Mouse (Mus musculus): ENCODE results near the gene B230118H07Rik.

Gene B230118H07Rik

GRCm38 (mm10) chr2:101649114-101649671 is at the start of gene B230118H07Rik, which contains the start of gene Rag1:
B230118H07Rik (minus strand) TSS chr2:101649532.
Rag1 (minus strand) TSS chr2:101649501.
- no peak for DNase-seq (ENCODE audit: low spot score in 2 of 2)

- DNase-seq (ENCODE audit: low spot score in 2 of 2) = no peak
Measured at GRCm38 (mm10) chr2:101695584-101695983, 46.3 kb upstream of the B230118H07Rik start.

- no peak for DNase-seq (ENCODE audit: low spot score in 2 of 2)
Measured at GRCm38 (mm10) chr2:101693577-101694215, 44.4 kb upstream of the B230118H07Rik start.

GRCm38 (mm10) chr2:101693043-101693442 is 43.7 kb upstream of the B230118H07Rik start:
- DNase-seq (ENCODE audit: low spot score in 2 of 2) = no peak

- no peak for DNase-seq (ENCODE audit: low spot score in 2 of 2)
Measured at GRCm38 (mm10) chr2:101690252-101690827, 41.0 kb upstream of the B230118H07Rik start.

GRCm38 (mm10) chr2:101688011-101688410 is 38.7 kb upstream of the B230118H07Rik start:
- DNase-seq (ENCODE audit: low spot score in 2 of 2) = no peak

- DNase-seq (ENCODE audit: low spot score in 2 of 2) = no peak
Measured at GRCm38 (mm10) chr2:101684421-101684820, 35.1 kb upstream of the B230118H07Rik start.

DNA sequence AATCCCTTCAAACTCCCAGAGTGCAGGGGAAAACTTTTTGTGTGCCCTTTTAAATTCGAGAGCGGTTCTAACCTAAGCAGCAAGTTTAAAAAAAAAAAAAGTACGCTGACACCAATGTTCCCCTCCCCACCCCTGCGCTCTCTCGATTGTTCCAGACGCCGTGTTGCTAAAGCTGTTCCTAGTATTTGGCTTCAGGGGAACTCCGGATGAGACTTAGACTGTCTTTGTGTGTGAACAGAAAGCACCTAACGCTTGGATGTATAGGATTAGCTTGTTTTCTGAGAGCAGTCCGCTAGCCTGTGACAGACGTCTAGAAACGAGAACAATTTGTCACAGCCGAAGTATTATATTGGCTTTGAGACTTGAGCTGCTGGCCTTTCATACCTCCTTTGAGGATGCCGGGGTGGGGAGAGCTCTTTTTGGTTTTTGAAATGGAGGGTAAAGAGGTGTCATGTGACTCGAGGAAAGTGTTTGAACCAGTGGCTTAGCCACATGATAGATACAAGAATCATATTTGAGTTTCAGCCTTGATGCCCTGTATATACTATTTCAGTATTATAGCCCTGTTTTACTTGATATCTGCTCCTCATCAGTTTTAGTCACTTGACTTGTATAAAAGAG is 29.9 kb upstream of the B230118H07Rik start:
- DNase-seq (ENCODE audit: low spot score in 2 of 2) = no peak

GRCm38 (mm10) chr2:101678236-101679021 is 29.1 kb upstream of the B230118H07Rik start, which contains the start of gene Traf6:
Traf6 (plus strand) TSS chr2:101678429.
- peak; percentile 54 to 65 for DNase-seq (ENCODE audit: low spot score in 2 of 2)

DNA sequence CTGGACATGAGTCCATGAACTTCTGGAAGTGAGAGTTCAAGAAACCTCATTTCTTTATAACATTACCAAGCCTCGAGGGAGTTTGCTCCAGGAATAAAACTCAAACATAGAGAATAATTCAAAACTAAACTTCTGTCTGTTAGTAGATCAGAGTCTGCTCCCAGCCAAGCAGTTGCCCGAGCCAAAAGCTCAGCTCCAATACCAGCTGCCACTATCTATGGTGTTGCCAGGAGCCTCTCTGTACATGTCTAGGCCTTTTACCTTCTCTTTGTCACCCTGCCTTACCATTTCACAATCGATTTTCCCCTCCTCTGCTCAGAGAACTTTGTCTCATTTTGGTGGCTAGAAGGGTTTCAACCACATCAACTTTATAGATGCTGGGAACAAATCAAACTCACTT is 24.2 kb upstream of the B230118H07Rik start:
- no peak for DNase-seq (ENCODE audit: low spot score in 2 of 2)

DNA sequence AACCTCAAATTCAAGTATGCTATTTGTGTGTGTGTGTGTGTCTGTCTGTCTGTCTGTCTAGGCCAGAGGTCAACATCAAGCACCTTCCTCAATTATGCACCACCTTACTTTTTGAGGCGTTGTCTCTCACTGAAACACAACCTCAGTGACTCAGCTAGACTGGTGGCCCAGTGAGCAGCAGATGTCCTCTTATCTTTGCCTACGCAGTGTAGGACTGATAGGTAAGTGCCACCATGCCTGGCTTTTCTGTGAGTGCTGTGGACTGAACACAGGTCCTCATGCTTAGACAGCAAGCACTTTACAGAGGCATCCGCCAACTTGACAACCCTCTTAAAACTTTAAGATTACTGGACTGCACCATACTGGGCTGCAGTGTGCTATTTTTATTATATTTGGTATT is 19.4 kb upstream of the B230118H07Rik start:
- DNase-seq (ENCODE audit: low spot score in 2 of 2) = no peak

GRCm38 (mm10) chr2:101665703-101666092 is 16.4 kb upstream of the B230118H07Rik start:
- DNase-seq (ENCODE audit: low spot score in 2 of 2) = no peak

- DNase-seq (ENCODE audit: low spot score in 2 of 2) = peak; percentile 44 to 65
Measured at GRCm38 (mm10) chr2:101665058-101665702, 15.8 kb upstream of the B230118H07Rik start.

- no peak for DNase-seq (ENCODE audit: low spot score in 2 of 2)
Measured at GRCm38 (mm10) chr2:101660536-101660935, 11.2 kb upstream of the B230118H07Rik start.

GRCm38 (mm10) chr2:101652921-101653597 is 3.7 kb upstream of the B230118H07Rik start:
- DNase-seq (ENCODE audit: low spot score in 2 of 2) = peak; percentile 70 to 74

GRCm38 (mm10) chr2:101652204-101652920 is 3.0 kb upstream of the B230118H07Rik start:
- DNase-seq (ENCODE audit: low spot score in 2 of 2) = no peak

DNA sequence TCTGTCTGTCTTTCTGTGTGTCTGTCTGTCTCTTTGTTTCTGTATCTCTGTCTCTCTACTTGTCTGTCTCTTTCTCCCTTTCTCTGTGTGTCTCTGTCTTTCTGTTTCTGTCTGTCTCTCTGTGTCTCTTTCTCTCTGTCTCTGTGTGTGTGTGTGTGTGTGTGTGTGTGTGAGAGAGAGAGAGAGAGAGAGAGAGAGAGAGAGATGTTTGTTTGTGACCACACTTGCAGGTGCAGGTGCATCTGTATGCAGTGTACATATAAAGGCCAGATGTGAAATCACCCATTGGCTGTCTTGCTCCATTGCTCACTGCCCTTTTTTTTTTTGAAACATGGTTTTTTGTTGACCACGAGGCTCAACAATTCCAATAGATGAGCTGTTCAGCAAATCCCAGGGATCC is 1.1 kb upstream of the B230118H07Rik start:
- no peak for DNase-seq (ENCODE audit: low spot score in 2 of 2)

DNA sequence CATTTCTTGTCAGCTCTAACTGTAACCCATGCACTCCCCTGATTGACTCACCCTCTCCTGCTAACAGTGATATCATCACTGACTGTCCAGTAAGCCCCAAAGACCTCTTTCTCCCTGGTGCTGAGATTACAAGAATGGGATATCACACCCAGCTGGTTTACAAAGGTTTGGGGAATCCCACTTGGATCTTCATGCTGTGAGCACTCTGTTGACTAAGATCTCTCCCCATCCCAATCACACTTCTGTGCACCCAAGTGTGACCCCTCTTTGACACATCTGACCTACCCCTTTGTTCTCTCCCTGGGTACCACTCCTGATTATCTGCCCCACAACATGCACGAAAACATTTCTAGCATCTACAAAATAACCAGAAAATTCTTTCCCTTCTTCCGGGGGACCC is 971 bp downstream of the B230118H07Rik start:
- DNase-seq (ENCODE audit: low spot score in 2 of 2) = no peak

DNA sequence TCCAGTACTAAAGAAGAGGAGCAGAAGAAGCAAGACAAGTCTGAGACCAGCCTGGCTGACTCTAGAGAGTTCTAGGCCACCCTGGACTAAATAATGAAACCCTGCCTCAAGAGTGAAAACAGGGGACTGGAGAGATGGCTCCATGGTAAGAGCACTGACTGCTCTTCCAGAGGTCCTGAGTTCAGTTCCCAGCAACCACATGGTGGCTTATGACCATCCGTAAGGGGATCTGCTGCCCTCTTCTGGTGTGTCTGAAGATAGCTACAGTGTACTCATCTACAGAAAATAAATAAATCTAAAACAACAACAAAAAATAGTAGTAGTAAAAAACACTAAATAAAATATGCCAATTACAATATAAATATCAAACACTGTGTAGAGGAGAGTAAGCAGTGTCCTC is 3.5 kb downstream of the B230118H07Rik start:
- DNase-seq (ENCODE audit: low spot score in 2 of 2) = no peak

DNA sequence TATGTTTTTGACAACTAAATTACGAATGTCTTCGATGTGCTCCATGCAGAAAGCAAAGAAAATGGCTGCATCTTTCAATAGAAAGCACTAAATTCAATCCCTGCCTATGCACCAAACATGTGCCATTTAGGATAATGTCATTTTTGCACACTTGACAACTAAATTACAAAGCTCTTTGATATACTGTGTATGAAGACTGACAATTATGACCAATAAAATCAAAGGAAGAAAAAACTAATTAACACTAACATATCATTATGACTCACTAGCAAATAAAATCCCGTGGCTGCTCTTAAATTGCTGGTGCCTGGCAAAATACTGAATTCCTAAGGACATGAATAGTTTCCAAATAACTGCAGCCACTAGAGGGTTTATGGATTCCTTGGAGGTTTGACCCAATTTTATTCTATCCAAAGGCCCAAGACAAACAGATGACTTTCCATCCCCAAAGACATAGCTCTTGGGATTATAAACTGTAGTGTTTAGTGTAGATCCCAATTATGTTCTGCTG is 9.4 kb downstream of the B230118H07Rik start:
- DNase-seq (ENCODE audit: low spot score in 2 of 2) = no peak
